Comparison of ENCODE assay signal across 7 mouse cellular contexts in the genomic region with DNA sequence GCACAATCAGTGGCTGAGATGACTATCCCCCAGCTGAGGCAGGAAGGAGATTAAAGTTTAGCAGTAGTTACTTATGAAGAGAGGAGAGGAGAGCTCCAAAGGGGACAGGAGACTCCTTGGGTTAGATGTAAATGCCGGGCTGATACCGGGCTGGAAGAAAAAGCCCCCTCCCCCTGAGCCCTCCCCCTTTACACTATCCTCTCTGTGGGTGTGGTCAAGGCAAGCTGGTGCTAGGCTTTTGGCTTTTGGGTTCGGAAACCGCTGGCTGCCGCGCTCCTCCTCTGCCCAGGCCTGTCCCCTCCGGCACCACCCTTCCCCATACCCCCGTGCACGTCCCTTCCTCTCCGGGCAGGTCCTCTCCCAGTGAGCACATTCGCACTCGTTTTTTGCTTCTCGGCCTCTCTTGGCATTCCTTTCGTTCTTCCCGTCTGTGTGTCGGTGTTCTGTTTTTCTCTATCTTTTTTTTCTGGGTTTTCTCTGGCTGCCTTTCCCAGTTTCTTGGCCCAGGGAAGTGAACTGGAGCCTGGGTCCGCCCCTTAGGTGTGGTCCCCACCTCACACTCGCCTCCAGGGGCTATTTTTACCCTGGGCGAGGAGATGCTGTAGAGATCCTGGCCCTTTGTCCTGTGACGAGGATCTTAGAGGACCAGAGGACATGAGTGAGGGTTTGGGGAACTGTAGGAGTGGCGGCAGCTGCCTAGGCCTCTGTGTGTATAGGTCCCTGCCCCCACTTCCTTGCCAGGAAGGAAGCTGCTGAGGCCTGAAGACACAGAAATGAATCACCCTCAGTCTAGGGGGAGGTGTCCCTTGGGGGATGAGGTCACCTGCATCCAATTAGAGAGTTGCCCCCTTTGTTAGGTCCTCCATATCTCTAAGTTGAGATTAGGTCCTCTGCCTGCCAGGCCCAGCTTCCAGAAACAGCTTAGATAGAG. TPM values are rescaled to one million over a fixed set of nuclear protein-coding genes. Genes with fewer than 3 reads are reported as not detected.
DNase-seq lines count a peak whose midpoint lies in the region; ATAC-seq and TF ChIP-seq lines count a peak whose summit lies in the region.

No protein-coding gene starts in this region.

- peak overlapping the region; percentile 86 for H3K4me2 ChIP-seq in limb, embryonic 12.5 days
- H3K4me2 ChIP-seq in midbrain, embryonic 13.5 days (replicated peaks), result peak overlapping the region; percentile 69
- peak overlapping the region; percentile 80 for H3K4me2 ChIP-seq in stomach, embryonic 15.5 days

- H3K4me3 ChIP-seq in MEL (ENCODE audit: control insufficient read depth in 1 of 2, insufficient read depth in 1 of 2, low read depth in 2 of 2, low read length in 2 of 2), result peak overlapping the region; percentile 76 to 87
- peak overlapping the region; percentile 72 for H3K4me3 ChIP-seq in forebrain, embryonic 10.5 days
- H3K4me3 ChIP-seq in limb, embryonic 12.5 days (replicated peaks), result peak overlapping the region; percentile 70
- peak overlapping the region; percentile 46 for H3K4me3 ChIP-seq in midbrain, embryonic 13.5 days (replicated peaks)
- H3K4me3 ChIP-seq in stomach, embryonic 15.5 days (replicated peaks), result peak overlapping the region; percentile 65

- H3K27me3 ChIP-seq in MEL (ENCODE audit: control insufficient read depth in 1 of 2, insufficient read depth in 2 of 2, low read length in 2 of 2), result no peaks in the 10 kb centered on the region
- H3K27me3 ChIP-seq in forebrain, embryonic 10.5 days (ENCODE audit: poor library complexity, severe bottlenecking), result no peaks in the 10 kb centered on the region
- H3K27me3 ChIP-seq in limb, embryonic 12.5 days, result no peaks in the 10 kb centered on the region
- H3K27me3 ChIP-seq in midbrain, embryonic 13.5 days, result no peaks in the 10 kb centered on the region
- H3K27me3 ChIP-seq in stomach, embryonic 15.5 days (replicated peaks), result no peaks in the 10 kb centered on the region

- peaks cover 42% of the 10 kb centered on the region for H3K79me2 ChIP-seq in MEL (ENCODE audit: control insufficient read depth, insufficient read depth, low read length, poor library complexity)

- H3K9ac ChIP-seq in MEL (ENCODE audit: control insufficient read depth, low read depth, low read length, poor library complexity, severe bottlenecking), result peak overlapping the region; percentile 90
- peak overlapping the region; percentile 77 for H3K9ac ChIP-seq in limb, embryonic 12.5 days (replicated peaks)
- H3K9ac ChIP-seq in midbrain, embryonic 13.5 days (replicated peaks), result peak overlapping the region; percentile 76
- peak overlapping the region; percentile 78 for H3K9ac ChIP-seq in stomach, embryonic 15.5 days

- no peak for TF ChIP-seq CTCF in MEL (IDR thresholded peaks at IDR 0.05 in 2 of 3, conservative IDR thresholded peaks at IDR 0.05 in 1 of 3; ENCODE audit: control insufficient read depth in 1 of 3, insufficient read depth in 1 of 3, low read depth in 2 of 3, low read length in 3 of 3, poor library complexity in 1 of 3, severe bottlenecking in 1 of 3)
- TF ChIP-seq CTCF in brain, embryonic 14.5 days (IDR thresholded peaks at IDR 0.05; ENCODE audit: borderline replicate concordance, extremely low read depth, insufficient read depth, insufficient read length), result no peak

- peaks cover 0 to 26% of the 10 kb centered on the region in 2 experiments; a peak in 2 of 4 replicates for H3K4me1 ChIP-seq in MEL (ENCODE audit: control insufficient read depth in 1 of 2, insufficient read depth in 2 of 2, low read length in 2 of 2)
- peaks cover 66% of the 10 kb centered on the region for H3K4me1 ChIP-seq in forebrain, embryonic 10.5 days
- peaks cover 45% of the 10 kb centered on the region for H3K4me1 ChIP-seq in limb, embryonic 12.5 days (replicated peaks)
- H3K4me1 ChIP-seq in midbrain, embryonic 13.5 days (replicated peaks), result peaks cover 58% of the 10 kb centered on the region
- H3K4me1 ChIP-seq in stomach, embryonic 15.5 days, result peaks cover 32% of the 10 kb centered on the region

- TF ChIP-seq EP300 in MEL (IDR thresholded peaks at IDR 0.05; ENCODE audit: low read depth in 1 of 2, low read length in 2 of 2), result peak; percentile 10 to 60; a peak in 2 of 4 replicates

- peaks cover 8 to 27% of the 10 kb centered on the region in 2 experiments for H3K36me3 ChIP-seq in MEL (ENCODE audit: control insufficient read depth in 1 of 2, insufficient read depth in 2 of 2, low read length in 2 of 2)
- H3K36me3 ChIP-seq in forebrain, embryonic 10.5 days (replicated peaks), result peaks cover 44% of the 10 kb centered on the region
- H3K36me3 ChIP-seq in limb, embryonic 12.5 days, result peaks cover 41% of the 10 kb centered on the region
- H3K36me3 ChIP-seq in midbrain, embryonic 13.5 days, result peaks cover 25% of the 10 kb centered on the region
- peaks cover 28% of the 10 kb centered on the region for H3K36me3 ChIP-seq in stomach, embryonic 15.5 days

- peak overlapping the region; percentile 97 for H3K27ac ChIP-seq in MEL (ENCODE audit: control insufficient read depth, low read depth, low read length)
- H3K27ac ChIP-seq in forebrain, embryonic 10.5 days, result peak overlapping the region; percentile 98
- H3K27ac ChIP-seq in limb, embryonic 12.5 days, result peak overlapping the region; percentile 95
- peak overlapping the region; percentile 90 for H3K27ac ChIP-seq in midbrain, embryonic 13.5 days
- H3K27ac ChIP-seq in stomach, embryonic 15.5 days, result peak overlapping the region; percentile 98

- no peak for TF ChIP-seq RAD21 in MEL (IDR thresholded peaks at IDR 0.05; ENCODE audit: low read depth, low read length)

- ATAC-seq in limb, embryonic 12.5 days (ENCODE audit: insufficient number of reproducible peaks, insufficient read depth, low FRiP score, low TSS enrichment, low read depth), result no peak
- peak; percentile 43 for ATAC-seq in midbrain, embryonic 13.5 days
- peak; percentile 54 for ATAC-seq in stomach, embryonic 15.5 days (ENCODE audit: insufficient read depth, low FRiP score, low read depth)

- TF ChIP-seq POLR2A in MEL (IDR thresholded peaks at IDR 0.05; ENCODE audit: control insufficient read depth in 1 of 2, insufficient read depth in 1 of 2, low read depth in 1 of 2, low read length in 2 of 2, poor library complexity in 1 of 2), result peak; percentile 74 to 80
- TF ChIP-seq POLR2A in brain, embryonic 14.5 days (IDR thresholded peaks at IDR 0.05; ENCODE audit: borderline replicate concordance, extremely low read depth, insufficient read depth, insufficient read length, poor library complexity, severe bottlenecking), result no peak

- no peaks in the 10 kb centered on the region for H3K9me3 ChIP-seq in MEL (replicated peaks; ENCODE audit: insufficient read depth, low read length)
- H3K9me3 ChIP-seq in forebrain, embryonic 10.5 days, result peaks cover 8% of the 10 kb centered on the region; the same call in 1 of the 2 replicates
- no peaks in the 10 kb centered on the region for H3K9me3 ChIP-seq in limb, embryonic 12.5 days
- no peaks in the 10 kb centered on the region for H3K9me3 ChIP-seq in midbrain, embryonic 13.5 days
- H3K9me3 ChIP-seq in stomach, embryonic 15.5 days, result no peaks in the 10 kb centered on the region

- WGBS in forebrain, embryonic 10.5 days, result 1% methylated on average over 20 of the region's 21 CpGs
- WGBS in limb, embryonic 12.5 days, result 1% methylated on average over 21 of the region's 21 CpGs
- 2% methylated on average over 21 of the region's 21 CpGs for whole genome bisulfite sequencing in midbrain, embryonic 13.5 days
- under 1% methylated on average over 21 of the region's 21 CpGs for WGBS in stomach, embryonic 15.5 days

- DNase-seq in MEL (ENCODE audit: low read depth, low spot score), result peak; percentile 98
- peak; percentile 84 for DNase-seq in brain, embryonic 14.5 days (ENCODE audit: low read depth)
- peak; percentile 68 for DNase-seq in forebrain, embryonic 10.5 days (ENCODE audit: extremely low spot score, low spot score)
- DNase-seq in heart, postnatal 36 days, result peak; percentile 77 to 80

- intact Hi-C loops in heart, postnatal 36 days (cut with DNase I), result no loop called here

RNA-seq across cellular contexts. Expression of gene Clic1, which starts 1.7 kb away (rescaled TPM):
- total RNA-seq in MEL (2012; rRNA removed), result 285 and 333 TPM in 2 replicates
- polyA plus RNA-seq in MEL (2012; ENCODE audit: insufficient read depth in 1 of 2, insufficient read length in 2 of 2, low read depth in 1 of 2, low replicate concordance in 2 of 2, missing spikeins in 1 of 2), result 100 to 1,000 TPM; 309 to 335 TPM
- polyA plus RNA-seq in brain, embryonic 14.5 days (2012; rRNA removed), result 69.6 and 89.8 TPM in 2 replicates
- polyA plus RNA-seq in forebrain, embryonic 10.5 days (2016; fragmentation: Nextera tagmentation; extraction: Ambion mirVana), result 174 and 179 TPM in 2 replicates
- 10 to 100 TPM; 41.7 to 44.0 TPM for total RNA-seq in heart, postnatal 36 days (2021)
- polyA plus RNA-seq in limb, embryonic 12.5 days (2016; fragmentation: Nextera tagmentation; extraction: Ambion mirVana), result 194 and 195 TPM in 2 replicates
- polyA plus RNA-seq in midbrain, embryonic 13.5 days (2015; fragmentation: Nextera tagmentation; extraction: Ambion mirVana), result 93.7 and 99.6 TPM in 2 replicates
- polyA plus RNA-seq in stomach, embryonic 15.5 days (2015; fragmentation: Nextera tagmentation; extraction: Ambion mirVana), result 361 and 363 TPM in 2 replicates

RNA-seq across cellular contexts. Expression of gene Msh5, which starts 4.9 kb away (rescaled TPM):
- 17.9 and 26.3 TPM in 2 replicates for total RNA-seq in MEL (2012; rRNA removed)
- 10 to 100 TPM in 1 of 2 experiments, not detected in 1; 29.0 TPM for polyA plus RNA-seq in MEL (2012; ENCODE audit: insufficient read depth in 1 of 2, insufficient read length in 2 of 2, low read depth in 1 of 2, low replicate concordance in 2 of 2, missing spikeins in 1 of 2)
- polyA plus RNA-seq in brain, embryonic 14.5 days (2012; rRNA removed), result 4.2 and 6.4 TPM in 2 replicates
- 4.3 and 5.1 TPM in 2 replicates for polyA plus RNA-seq in forebrain, embryonic 10.5 days (2016; fragmentation: Nextera tagmentation; extraction: Ambion mirVana)
- under 1 TPM; 0.25 to 0.70 TPM for total RNA-seq in heart, postnatal 36 days (2021)
- polyA plus RNA-seq in limb, embryonic 12.5 days (2016; fragmentation: Nextera tagmentation; extraction: Ambion mirVana), result 2.9 and 3.4 TPM in 2 replicates
- polyA plus RNA-seq in midbrain, embryonic 13.5 days (2015; fragmentation: Nextera tagmentation; extraction: Ambion mirVana), result 3.3 and 3.7 TPM in 2 replicates
- 3.8 and 4.8 TPM in 2 replicates for polyA plus RNA-seq in stomach, embryonic 15.5 days (2015; fragmentation: Nextera tagmentation; extraction: Ambion mirVana)

RNA-seq across cellular contexts. Expression of gene Ddah2, which starts 7.4 kb away (rescaled TPM):
- 9.9 and 11.1 TPM in 2 replicates for total RNA-seq in MEL (2012; rRNA removed)
- 1 to 10 TPM in 1 of 2 experiments, not detected in 1; 8.6 TPM for polyA plus RNA-seq in MEL (2012; ENCODE audit: insufficient read depth in 1 of 2, insufficient read length in 2 of 2, low read depth in 1 of 2, low replicate concordance in 2 of 2, missing spikeins in 1 of 2)
- polyA plus RNA-seq in brain, embryonic 14.5 days (2012; rRNA removed), result 322 and 438 TPM in 2 replicates
- 414 and 441 TPM in 2 replicates for polyA plus RNA-seq in forebrain, embryonic 10.5 days (2016; fragmentation: Nextera tagmentation; extraction: Ambion mirVana)
- 10 to 100 TPM; 27.5 to 27.6 TPM for total RNA-seq in heart, postnatal 36 days (2021)
- polyA plus RNA-seq in limb, embryonic 12.5 days (2016; fragmentation: Nextera tagmentation; extraction: Ambion mirVana), result 489 and 492 TPM in 2 replicates
- polyA plus RNA-seq in midbrain, embryonic 13.5 days (2015; fragmentation: Nextera tagmentation; extraction: Ambion mirVana), result 501 and 531 TPM in 2 replicates
- polyA plus RNA-seq in stomach, embryonic 15.5 days (2015; fragmentation: Nextera tagmentation; extraction: Ambion mirVana), result 210 and 216 TPM in 2 replicates

RNA-seq across cellular contexts. Expression of gene Ly6g6c, which starts 13.8 kb away (rescaled TPM):
- not detected in 2 replicates for total RNA-seq in MEL (2012; rRNA removed)
- under 1 TPM in 1 of 2 experiments, not detected in 1; 0.24 TPM for polyA plus RNA-seq in MEL (2012; ENCODE audit: insufficient read depth in 1 of 2, insufficient read length in 2 of 2, low read depth in 1 of 2, low replicate concordance in 2 of 2, missing spikeins in 1 of 2)
- polyA plus RNA-seq in brain, embryonic 14.5 days (2012; rRNA removed), result 0.42 and 0.50 TPM in 2 replicates
- 0.25 TPM in 1 of 2 replicates, not detected in the other for polyA plus RNA-seq in forebrain, embryonic 10.5 days (2016; fragmentation: Nextera tagmentation; extraction: Ambion mirVana)
- total RNA-seq in heart, postnatal 36 days (2021), result under 1 TPM in 1 of 2 experiments, not detected in 1; 0.56 TPM
- polyA plus RNA-seq in limb, embryonic 12.5 days (2016; fragmentation: Nextera tagmentation; extraction: Ambion mirVana), result not detected in 2 replicates
- not detected in 2 replicates for polyA plus RNA-seq in midbrain, embryonic 13.5 days (2015; fragmentation: Nextera tagmentation; extraction: Ambion mirVana)
- 6.2 and 17.2 TPM in 2 replicates for polyA plus RNA-seq in stomach, embryonic 15.5 days (2015; fragmentation: Nextera tagmentation; extraction: Ambion mirVana)

RNA-seq across cellular contexts. Expression of gene Mpig6b, which starts 14.6 kb away (rescaled TPM):
- total RNA-seq in MEL (2012; rRNA removed), result not detected in 2 replicates
- not detected for polyA plus RNA-seq in MEL (2012; ENCODE audit: insufficient read depth in 1 of 2, insufficient read length in 2 of 2, low read depth in 1 of 2, low replicate concordance in 2 of 2, missing spikeins in 1 of 2)
- polyA plus RNA-seq in brain, embryonic 14.5 days (2012; rRNA removed), result 0.30 and 0.35 TPM in 2 replicates
- polyA plus RNA-seq in forebrain, embryonic 10.5 days (2016; fragmentation: Nextera tagmentation; extraction: Ambion mirVana), result 0.59 and 0.72 TPM in 2 replicates
- total RNA-seq in heart, postnatal 36 days (2021), result under 1 TPM; 0.42 to 0.49 TPM
- 0.68 and 0.76 TPM in 2 replicates for polyA plus RNA-seq in limb, embryonic 12.5 days (2016; fragmentation: Nextera tagmentation; extraction: Ambion mirVana)
- polyA plus RNA-seq in midbrain, embryonic 13.5 days (2015; fragmentation: Nextera tagmentation; extraction: Ambion mirVana), result 0.45 and 0.50 TPM in 2 replicates
- polyA plus RNA-seq in stomach, embryonic 15.5 days (2015; fragmentation: Nextera tagmentation; extraction: Ambion mirVana), result 0.44 and 0.73 TPM in 2 replicates

Comparison
In these comparisons a context has a peak if more than half of its experiments do, and no peak if none do; other contexts are left out.
1. RNA of gene Ddah2, which starts 7.4 kb away (polyA plus RNA-seq): 501 to 531 TPM in midbrain, embryonic 13.5 days, 489 to 492 TPM in limb, embryonic 12.5 days, 414 to 441 TPM in forebrain, embryonic 10.5 days, 322 to 438 TPM in brain, embryonic 14.5 days and 210 to 216 TPM in stomach, embryonic 15.5 days; 8.6 TPM in MEL; every median in the first group is over 10 times any median in the second.
2. Peak in every context shown above with its lines, with median percentiles within 50 percentile points of each other: DNase-seq, H3K27ac ChIP-seq, H3K4me3 ChIP-seq, H3K9ac ChIP-seq and H3K4me2 ChIP-seq.